Mouse (Mus musculus): ENCODE measurements around the gene Stau1. TPM values are rescaled to one million over a fixed set of nuclear protein-coding genes. Genes with fewer than 3 reads are reported as not detected.

The Stau1 gene
- total and polyA plus RNA-seq, 3 experiments, result 14.3 to 48.1 TPM; not detected in 1

DNA sequence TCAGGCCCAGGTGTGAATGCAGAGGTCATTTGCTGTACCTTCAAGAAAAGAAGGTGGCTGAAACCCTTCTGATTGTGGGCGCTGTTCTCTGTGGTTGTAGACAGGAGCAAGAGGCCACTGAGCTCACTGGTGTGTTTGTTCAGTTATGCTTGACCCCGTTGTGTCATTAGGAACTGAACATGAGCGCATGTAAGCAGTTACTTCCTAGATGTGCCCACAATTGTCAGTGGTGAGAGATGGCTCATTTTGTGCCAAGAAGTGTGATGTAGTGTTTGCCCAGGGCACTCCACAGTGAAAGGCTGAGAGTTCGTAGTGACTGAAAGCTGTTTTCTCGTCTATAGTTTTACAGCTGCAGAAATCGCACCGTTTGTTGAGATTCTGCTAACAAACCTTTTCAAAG lies 60.5 kb downstream of the Stau1 start:
- no peak for DNase-seq (ENCODE audit: low read depth, low spot score)
- H3K4me1 ChIP-seq (ENCODE audit: control insufficient read depth in 1 of 2, insufficient read depth in 2 of 2, low read length in 2 of 2), result no peaks in the 10 kb centered on the region
- H3K9me3 ChIP-seq (replicated peaks; ENCODE audit: insufficient read depth, low read length), result no peaks in the 10 kb centered on the region
- H3K36me3 ChIP-seq (ENCODE audit: control insufficient read depth in 1 of 2, insufficient read depth in 2 of 2, low read length in 2 of 2), result peaks cover 2 to 43% of the 10 kb centered on the region in 2 experiments; a peak in 2 of 4 replicates
- no peak overlapping the region for H3K9ac ChIP-seq (ENCODE audit: control insufficient read depth, low read depth, low read length, poor library complexity, severe bottlenecking)
- no peak overlapping the region for H3K4me3 ChIP-seq (ENCODE audit: control insufficient read depth in 1 of 2, insufficient read depth in 1 of 2, low read depth in 2 of 2, low read length in 2 of 2)
- TF ChIP-seq ETS1 (IDR thresholded peaks at IDR 0.05; ENCODE audit: low read depth, low read length) (no peak), RAD21 (IDR thresholded peaks at IDR 0.05; ENCODE audit: low read depth, low read length) (no peak), ELF1 (IDR thresholded peaks at IDR 0.05; ENCODE audit: low read depth, low read length) (no peak), MAX (IDR thresholded peaks at IDR 0.05; ENCODE audit: low read length) (no peak), POLR2A (IDR thresholded peaks at IDR 0.05; ENCODE audit: control insufficient read depth in 1 of 2, insufficient read depth in 1 of 2, low read depth in 1 of 2, low read length in 2 of 2, poor library complexity in 1 of 2) (peak in 1 of 2 experiments; percentile 9; a peak in 1 of 4 replicates)
- H3K27ac ChIP-seq (ENCODE audit: control insufficient read depth, low read depth, low read length), result no peak overlapping the region
- H3K27me3 ChIP-seq (ENCODE audit: control insufficient read depth in 1 of 2, insufficient read depth in 2 of 2, low read length in 2 of 2), result no peaks in the 10 kb centered on the region
- H3K79me2 ChIP-seq (ENCODE audit: control insufficient read depth, insufficient read depth, low read length, poor library complexity), result no peaks in the 10 kb centered on the region

DNA sequence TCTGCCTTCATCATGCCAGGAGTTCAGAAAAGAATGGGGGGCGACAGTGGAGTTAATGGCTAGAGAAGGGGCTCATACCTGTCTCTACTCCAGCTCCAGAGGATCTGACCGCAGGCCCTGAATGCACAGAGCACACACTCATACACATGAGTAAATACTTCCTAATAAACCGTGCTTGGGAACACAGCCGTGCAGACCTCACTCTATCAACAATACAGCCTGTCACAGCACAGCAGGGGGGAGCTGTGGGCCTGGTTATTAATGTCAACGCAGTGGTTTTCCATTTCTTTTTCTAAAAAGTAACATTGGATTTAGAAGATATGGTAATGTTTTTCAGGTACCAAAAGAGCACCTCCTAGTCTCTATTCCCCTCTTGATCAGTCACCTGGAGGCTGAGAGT lies 61.7 kb downstream of the Stau1 start:
- no peaks in the 10 kb centered on the region for H3K9me3 ChIP-seq (replicated peaks; ENCODE audit: insufficient read depth, low read length)
- no peak for DNase-seq (ENCODE audit: low read depth, low spot score)
- H3K9ac ChIP-seq (ENCODE audit: control insufficient read depth, low read depth, low read length, poor library complexity, severe bottlenecking), result no peak overlapping the region
- H3K4me1 ChIP-seq (ENCODE audit: control insufficient read depth in 1 of 2, insufficient read depth in 2 of 2, low read length in 2 of 2), result no peaks in the 10 kb centered on the region
- no peak overlapping the region for H3K4me3 ChIP-seq (ENCODE audit: control insufficient read depth in 1 of 2, insufficient read depth in 1 of 2, low read depth in 2 of 2, low read length in 2 of 2)
- TF ChIP-seq GATA1 (IDR thresholded peaks at IDR 0.05; ENCODE audit: low read depth, low read length) (no peak), E2F4 (IDR thresholded peaks at IDR 0.05; ENCODE audit: borderline replicate concordance, low read depth, low read length) (no peak), MYB (IDR thresholded peaks at IDR 0.05; ENCODE audit: low read depth, low read length) (no peak), RCOR1 (IDR thresholded peaks at IDR 0.05; ENCODE audit: low read depth, low read length) (no peak)
- no peaks in the 10 kb centered on the region for H3K79me2 ChIP-seq (ENCODE audit: control insufficient read depth, insufficient read depth, low read length, poor library complexity)
- H3K27ac ChIP-seq (ENCODE audit: control insufficient read depth, low read depth, low read length), result no peak overlapping the region
- peaks cover 2 to 46% of the 10 kb centered on the region in 2 experiments; a peak in 2 of 4 replicates for H3K36me3 ChIP-seq (ENCODE audit: control insufficient read depth in 1 of 2, insufficient read depth in 2 of 2, low read length in 2 of 2)
- H3K27me3 ChIP-seq (ENCODE audit: control insufficient read depth in 1 of 2, insufficient read depth in 2 of 2, low read length in 2 of 2), result no peaks in the 10 kb centered on the region

DNA sequence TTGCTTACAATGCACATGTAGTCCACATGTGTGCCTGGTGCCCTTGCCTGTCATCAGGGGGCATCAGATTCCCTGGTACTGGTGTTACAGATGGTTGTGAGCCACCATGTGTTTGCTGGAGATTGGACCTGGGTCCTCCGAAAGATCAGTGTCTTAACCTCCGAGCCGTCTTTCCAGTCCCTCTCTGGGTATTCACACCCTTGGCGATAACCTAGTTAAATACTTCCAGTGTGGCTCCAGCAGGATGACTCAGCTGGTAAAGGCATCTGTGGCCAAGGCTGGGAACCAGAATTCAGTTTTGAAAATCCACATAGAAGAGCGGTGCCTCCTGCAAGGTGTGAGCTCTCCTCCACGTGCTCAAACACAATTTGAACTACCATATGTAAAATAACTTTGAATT lies 62.2 kb downstream of the Stau1 start:
- H3K36me3 ChIP-seq (ENCODE audit: control insufficient read depth in 1 of 2, insufficient read depth in 2 of 2, low read length in 2 of 2), result peaks cover 2 to 46% of the 10 kb centered on the region in 2 experiments; a peak in 2 of 4 replicates
- no peak for DNase-seq (ENCODE audit: low read depth, low spot score)
- no peak for TF ChIP-seq TBP (IDR thresholded peaks at IDR 0.05; ENCODE audit: low read depth, low read length)
- no peak for TF ChIP-seq NELFE (IDR thresholded peaks at IDR 0.05; ENCODE audit: low read depth, low read length)
- TF ChIP-seq JUND (IDR thresholded peaks at IDR 0.05; ENCODE audit: low read depth, low read length), result no peak
- TF ChIP-seq POLR2AphosphoS2 (IDR thresholded peaks at IDR 0.05; ENCODE audit: low read length), result no peak
- no peak for TF ChIP-seq ZNF384 (IDR thresholded peaks at IDR 0.05; ENCODE audit: low read depth, low read length)
- no peak for TF ChIP-seq TCF12 (IDR thresholded peaks at IDR 0.05; ENCODE audit: low read depth, low read length)
- TF ChIP-seq MAFK (IDR thresholded peaks at IDR 0.05; ENCODE audit: borderline replicate concordance, low read depth, low read length), result no peak
- no peak for TF ChIP-seq RAD21 (IDR thresholded peaks at IDR 0.05; ENCODE audit: low read depth, low read length)
- no peak for TF ChIP-seq MAX (IDR thresholded peaks at IDR 0.05; ENCODE audit: low read length)
- TF ChIP-seq MEF2A (IDR thresholded peaks at IDR 0.05; ENCODE audit: extremely low read depth, insufficient replicate concordance, low read depth, low read length, poor library complexity, severe bottlenecking), result no peak

More for the DNA sequence above, 62.2 kb downstream of the Stau1 start:
- no peaks in the 10 kb centered on the region for H3K79me2 ChIP-seq (ENCODE audit: control insufficient read depth, insufficient read depth, low read length, poor library complexity)
- no peaks in the 10 kb centered on the region for H3K9me3 ChIP-seq (replicated peaks; ENCODE audit: insufficient read depth, low read length)
- no peak overlapping the region for H3K4me3 ChIP-seq (ENCODE audit: control insufficient read depth in 1 of 2, insufficient read depth in 1 of 2, low read depth in 2 of 2, low read length in 2 of 2)
- H3K27me3 ChIP-seq (ENCODE audit: control insufficient read depth in 1 of 2, insufficient read depth in 2 of 2, low read length in 2 of 2), result no peaks in the 10 kb centered on the region
- no peak overlapping the region for H3K9ac ChIP-seq (ENCODE audit: control insufficient read depth, low read depth, low read length, poor library complexity, severe bottlenecking)
- no peaks in the 10 kb centered on the region for H3K4me1 ChIP-seq (ENCODE audit: control insufficient read depth in 1 of 2, insufficient read depth in 2 of 2, low read length in 2 of 2)
- H3K27ac ChIP-seq (ENCODE audit: control insufficient read depth, low read depth, low read length), result no peak overlapping the region

Measured in MEL (cell line).